Mouse (Mus musculus) midbrain, embryonic 14.5 days (tissue): ENCODE measurements around the gene Usp9x. TPM values are rescaled to one million over a fixed set of nuclear protein-coding genes. Genes with fewer than 3 reads are reported as not detected.

Experiments
- ATAC-seq: fragments of 200-750 bp; cut with Nextera tagmentation; 2 replicates; pipeline ENCODE4 v1.8.0; 2017; ENCODE audit warnings: moderate number of reproducible peaks, moderate library complexity; ENCODE audit not compliant: low FRiP score, low TSS enrichment
- DNase-seq: peaks from one replicate; pipeline ENCODE4 v3.0.0-alpha.2; 2015
- H3K27ac ChIP-seq: fragments of 300-500 bp; sonication (generic); replicated peaks from 2 replicates; pipeline ENCODE4 v1.5.1; 2014; ENCODE audit warnings: mild to moderate bottlenecking, low read depth, low read length, moderate library complexity
- H3K27me3 ChIP-seq: fragments of 300-500 bp; sonication (generic); 2 replicates; pipeline ENCODE4 v1.6.1; 2014; ENCODE audit warnings: low read length, control low read depth, mixed read lengths; ENCODE audit not compliant: control insufficient read depth, insufficient read depth
- H3K36me3 ChIP-seq: fragments of 300-500 bp; sonication (generic); 2 replicates; pipeline ENCODE4 v1.6.1; 2014; ENCODE audit warnings: low read length, control low read depth; ENCODE audit not compliant: control insufficient read depth, insufficient read depth
- H3K4me1 ChIP-seq: fragments of 300-500 bp; sonication (generic); 2 replicates; pipeline ENCODE4 v1.6.1; 2014; ENCODE audit warnings: mild to moderate bottlenecking, antibody characterized with exemption, low read length, control low read depth; ENCODE audit not compliant: control insufficient read depth, insufficient read depth
- H3K4me2 ChIP-seq: fragments of 300-500 bp; sonication (generic); 2 replicates; pipeline ENCODE4 v1.6.1; 2014; ENCODE audit warnings: mild to moderate bottlenecking, low read length, moderate library complexity
- H3K4me3 ChIP-seq: fragments of 300-500 bp; sonication (generic); replicated peaks from 2 replicates; pipeline ENCODE4 v1.5.1; 2014; ENCODE audit warnings: low read depth, low read length
- H3K9ac ChIP-seq: fragments of 300-500 bp; sonication (generic); replicated peaks from 2 replicates; pipeline ENCODE4 v1.6.1; 2014; ENCODE audit warnings: mild to moderate bottlenecking, low read length, moderate library complexity
- H3K9me3 ChIP-seq: fragments of 300-500 bp; sonication (generic); 2 replicates; pipeline ENCODE4 v1.6.1; 2016; ENCODE audit warnings: low read length, control low read depth, mixed read lengths; ENCODE audit not compliant: control insufficient read depth
- WGBS: fragments of 180-500 bp; shearing (Covaris S2); extraction: QIAGEN DNeasy Blood & Tissue Kit; methylation state at CpG from one replicate; pipeline ENCODE4 v1.1.7; 2014; 5-methylcytosine and 5-hydroxymethylcytosine counted together
- polyA plus RNA-seq: library from polyadenylated mRNA; unstranded; fragments of >200 nt; fragmentation: Nextera tagmentation; extraction: Ambion mirVana; gene quantifications from 2 replicates; pipeline ENCODE4 v1.2.1, GENCODE M21; 2014

The Usp9x gene
- polyA plus RNA-seq, 1 experiment from 2014 or later, result 119 TPM

GRCm38 (mm10) chrX:13041630-13042129 lies 29.6 kb upstream of the Usp9x start:
- DNase-seq (peak; percentile 95), ATAC-seq (peak; percentile 99)
- H3K36me3 ChIP-seq, result no peaks in the 10 kb centered on the region
- no peaks in the 10 kb centered on the region for H3K27me3 ChIP-seq
- H3K4me1 ChIP-seq, result no peaks in the 10 kb centered on the region
- H3K27ac ChIP-seq, result peak overlapping the region; percentile 88
- peak overlapping the region; percentile 46 for H3K4me3 ChIP-seq
- 8% methylated on average over 35 of the region's 35 CpGs for WGBS
- no peaks in the 10 kb centered on the region for H3K9me3 ChIP-seq
- H3K4me2 ChIP-seq, result peak overlapping the region; percentile 59
- peak overlapping the region; percentile 45 for H3K9ac ChIP-seq

- H3K9ac ChIP-seq, result no peak overlapping the region
- H3K27ac ChIP-seq, result no peak overlapping the region
- no peaks in the 10 kb centered on the region for H3K9me3 ChIP-seq
- 90% methylated on average over 2 of the region's 2 CpGs for WGBS
- no peak for ATAC-seq
- H3K4me2 ChIP-seq, result no peak overlapping the region
- H3K4me1 ChIP-seq, result no peaks in the 10 kb centered on the region
- no peaks in the 10 kb centered on the region for H3K27me3 ChIP-seq
- DNase-seq, result no peak
- H3K4me3 ChIP-seq, result no peak overlapping the region
- no peaks in the 10 kb centered on the region for H3K36me3 ChIP-seq
These were observed 27.5 kb upstream of the Usp9x start for GRCm38 (mm10) chrX:13043780-13044179.

- DNase-seq, result no peak
- Histone ChIP-seq H3K27me3 (no peaks in the 10 kb centered on the region), H3K9me3 (no peaks in the 10 kb centered on the region), H3K27ac (no peak overlapping the region), H3K4me2 (no peak overlapping the region), H3K9ac (no peak overlapping the region), H3K4me1 (no peaks in the 10 kb centered on the region), H3K4me3 (no peak overlapping the region), H3K36me3 (no peaks in the 10 kb centered on the region)
- ATAC-seq, result no peak
- 86% methylated on average over 5 of the region's 5 CpGs for WGBS
These were observed 26.6 kb upstream of the Usp9x start for GRCm38 (mm10) chrX:13044666-13045065.

- no peak for ATAC-seq
- WGBS, result 38% methylated on average over 6 of the region's 6 CpGs
- peak; percentile 9 for DNase-seq
- H3K27me3 ChIP-seq, result no peaks in the 10 kb centered on the region
- H3K4me3 ChIP-seq, result no peak overlapping the region
- H3K27ac ChIP-seq, result no peak overlapping the region; the same call in 1 of the 2 replicates
- no peak overlapping the region for H3K9ac ChIP-seq
- H3K4me1 ChIP-seq, result no peaks in the 10 kb centered on the region
- H3K36me3 ChIP-seq, result no peaks in the 10 kb centered on the region
- no peaks in the 10 kb centered on the region for H3K9me3 ChIP-seq
- H3K4me2 ChIP-seq, result peak overlapping the region; percentile 46; the same call in 1 of the 2 replicates
These were observed 24.3 kb upstream of the Usp9x start for GRCm38 (mm10) chrX:13046893-13047435.

- Histone ChIP-seq H3K4me1 (no peaks in the 10 kb centered on the region), H3K9ac (0 out of 2 replicates have a peak overlapping the region, but pooled peaks have one; percentile 16), H3K9me3 (no peaks in the 10 kb centered on the region), H3K36me3 (no peaks in the 10 kb centered on the region), H3K4me3 (0 out of 2 replicates have a peak overlapping the region, but pooled peaks have one; percentile 3), H3K27ac (peak overlapping the region; percentile 82), H3K27me3 (no peaks in the 10 kb centered on the region), H3K4me2 (peak overlapping the region; percentile 46)
- ATAC-seq (peak; percentile 37; the same call in 1 of the 2 replicates), DNase-seq (peak; percentile 77)
- WGBS, result 20% methylated on average over 14 of the region's 14 CpGs
These were observed 23.5 kb upstream of the Usp9x start for GRCm38 (mm10) chrX:13047631-13048345.

- H3K4me3 ChIP-seq, result no peak overlapping the region
- no peaks in the 10 kb centered on the region for H3K9me3 ChIP-seq
- ATAC-seq, result no peak
- 83% methylated on average over 1 of the region's 1 CpGs for WGBS
- no peak overlapping the region for H3K9ac ChIP-seq
- H3K4me1 ChIP-seq, result no peaks in the 10 kb centered on the region
- H3K27ac ChIP-seq, result no peak overlapping the region
- H3K4me2 ChIP-seq, result no peak overlapping the region
- no peak for DNase-seq
- H3K27me3 ChIP-seq, result no peaks in the 10 kb centered on the region
- no peaks in the 10 kb centered on the region for H3K36me3 ChIP-seq
These were observed 16.7 kb upstream of the Usp9x start for GRCm38 (mm10) chrX:13054612-13055011.

GRCm38 (mm10) chrX:13061961-13062360 lies 9.3 kb upstream of the Usp9x start:
- H3K27me3 ChIP-seq, result no peaks in the 10 kb centered on the region

GRCm38 (mm10) chrX:13064273-13064925 lies 6.9 kb upstream of the Usp9x start:
- Histone ChIP-seq H3K27ac (no peak overlapping the region), H3K36me3 (no peaks in the 10 kb centered on the region), H3K4me2 (no peak overlapping the region), H3K4me3 (no peak overlapping the region), H3K9me3 (no peaks in the 10 kb centered on the region), H3K27me3 (no peaks in the 10 kb centered on the region), H3K4me1 (no peaks in the 10 kb centered on the region), H3K9ac (no peak overlapping the region)
- DNase-seq (no peak), ATAC-seq (no peak)
- WGBS, result 85% methylated on average over 7 of the region's 9 CpGs

More at GRCm38 (mm10) chrX:13061961-13062360, 9.3 kb upstream of the Usp9x start:
- no peak overlapping the region for H3K4me3 ChIP-seq
- H3K27ac ChIP-seq, result no peak overlapping the region
- no peak for DNase-seq
- no peaks in the 10 kb centered on the region for H3K36me3 ChIP-seq
- no peak overlapping the region for H3K4me2 ChIP-seq
- WGBS, result 81% methylated on average over 3 of the region's 3 CpGs
- no peak for ATAC-seq
- H3K9me3 ChIP-seq, result no peaks in the 10 kb centered on the region
- H3K9ac ChIP-seq, result no peak overlapping the region
- no peaks in the 10 kb centered on the region for H3K4me1 ChIP-seq
